Mouse (Mus musculus): Measurements from ENCODE around the gene Mgat4c.

Gene Mgat4c

GRCm38 (mm10) chr10:102184726-102185125 lies 503.4 kb downstream of the Mgat4c start:
- Histone ChIP-seq H3K4me1 (replicated peaks; ENCODE audit: low read depth, low read length) (no peaks in the 10 kb centered on the region), H3K36me3 (ENCODE audit: insufficient read depth, low read length) (no peaks in the 10 kb centered on the region), H3K4me3 (replicated peaks; ENCODE audit: low read length) (no peak overlapping the region), H3K9me3 (ENCODE audit: low read length) (no peaks in the 10 kb centered on the region), H3K27me3 (ENCODE audit: insufficient read depth, low read length) (no peaks in the 10 kb centered on the region)
- no peak for TF ChIP-seq CTCF (conservative IDR thresholded peaks at IDR 0.05; ENCODE audit: low read length)
- TF ChIP-seq POU5F1 (IDR thresholded peaks at IDR 0.05; ENCODE audit: borderline replicate concordance, low read length), result no peak
- no peak for TF ChIP-seq NANOG (IDR thresholded peaks at IDR 0.05; ENCODE audit: borderline replicate concordance, low read length)

- Histone ChIP-seq H3K27me3 (ENCODE audit: insufficient read depth, low read length) (no peaks in the 10 kb centered on the region), H3K4me1 (replicated peaks; ENCODE audit: low read depth, low read length) (no peaks in the 10 kb centered on the region), H3K4me3 (replicated peaks; ENCODE audit: low read length) (no peak overlapping the region), H3K36me3 (ENCODE audit: insufficient read depth, low read length) (no peaks in the 10 kb centered on the region), H3K9me3 (ENCODE audit: low read length) (no peaks in the 10 kb centered on the region)
- TF ChIP-seq NANOG (IDR thresholded peaks at IDR 0.05; ENCODE audit: borderline replicate concordance, low read length), result no peak
- TF ChIP-seq CTCF (conservative IDR thresholded peaks at IDR 0.05; ENCODE audit: low read length), result no peak
- no peak for TF ChIP-seq POU5F1 (IDR thresholded peaks at IDR 0.05; ENCODE audit: borderline replicate concordance, low read length)
Observed at GRCm38 (mm10) chr10:102191646-102192045, 510.4 kb downstream of the Mgat4c start.

- no peaks in the 10 kb centered on the region for H3K4me1 ChIP-seq (replicated peaks; ENCODE audit: low read depth, low read length)
- no peaks in the 10 kb centered on the region for H3K27me3 ChIP-seq (ENCODE audit: insufficient read depth, low read length)
- TF ChIP-seq CTCF (conservative IDR thresholded peaks at IDR 0.05; ENCODE audit: low read length) (no peak), POU5F1 (IDR thresholded peaks at IDR 0.05; ENCODE audit: borderline replicate concordance, low read length) (no peak), NANOG (IDR thresholded peaks at IDR 0.05; ENCODE audit: borderline replicate concordance, low read length) (no peak)
- no peaks in the 10 kb centered on the region for H3K36me3 ChIP-seq (ENCODE audit: insufficient read depth, low read length)
- H3K4me3 ChIP-seq (replicated peaks; ENCODE audit: low read length), result no peak overlapping the region
- H3K9me3 ChIP-seq (ENCODE audit: low read length), result no peaks in the 10 kb centered on the region
Observed at GRCm38 (mm10) chr10:102196850-102197249, 515.6 kb downstream of the Mgat4c start.

- H3K4me3 ChIP-seq (replicated peaks; ENCODE audit: low read length), result no peak overlapping the region
- TF ChIP-seq POU5F1 (IDR thresholded peaks at IDR 0.05; ENCODE audit: borderline replicate concordance, low read length), result no peak
- no peak for TF ChIP-seq NANOG (IDR thresholded peaks at IDR 0.05; ENCODE audit: borderline replicate concordance, low read length)
- TF ChIP-seq CTCF (conservative IDR thresholded peaks at IDR 0.05; ENCODE audit: low read length), result no peak
- no peaks in the 10 kb centered on the region for H3K36me3 ChIP-seq (ENCODE audit: insufficient read depth, low read length)
- no peaks in the 10 kb centered on the region for H3K27me3 ChIP-seq (ENCODE audit: insufficient read depth, low read length)
- H3K4me1 ChIP-seq (replicated peaks; ENCODE audit: low read depth, low read length), result no peaks in the 10 kb centered on the region
- H3K9me3 ChIP-seq (ENCODE audit: low read length), result no peaks in the 10 kb centered on the region
Observed at GRCm38 (mm10) chr10:102238558-102239211, 557.4 kb downstream of the Mgat4c start.

- no peak for TF ChIP-seq NANOG (IDR thresholded peaks at IDR 0.05; ENCODE audit: borderline replicate concordance, low read length)
- no peak for TF ChIP-seq CTCF (conservative IDR thresholded peaks at IDR 0.05; ENCODE audit: low read length)
- TF ChIP-seq POU5F1 (IDR thresholded peaks at IDR 0.05; ENCODE audit: borderline replicate concordance, low read length), result no peak
- no peaks in the 10 kb centered on the region for H3K36me3 ChIP-seq (ENCODE audit: insufficient read depth, low read length)
- H3K4me1 ChIP-seq (replicated peaks; ENCODE audit: low read depth, low read length), result no peaks in the 10 kb centered on the region
- no peaks in the 10 kb centered on the region for H3K27me3 ChIP-seq (ENCODE audit: insufficient read depth, low read length)
- no peaks in the 10 kb centered on the region for H3K9me3 ChIP-seq (ENCODE audit: low read length)
- H3K4me3 ChIP-seq (replicated peaks; ENCODE audit: low read length), result no peak overlapping the region
Observed at GRCm38 (mm10) chr10:102243897-102244296, 562.6 kb downstream of the Mgat4c start.

GRCm38 (mm10) chr10:102244601-102245000 lies 563.3 kb downstream of the Mgat4c start:
- Histone ChIP-seq H3K9me3 (ENCODE audit: low read length) (no peaks in the 10 kb centered on the region), H3K27me3 (ENCODE audit: insufficient read depth, low read length) (no peaks in the 10 kb centered on the region), H3K4me1 (replicated peaks; ENCODE audit: low read depth, low read length) (no peaks in the 10 kb centered on the region), H3K36me3 (ENCODE audit: insufficient read depth, low read length) (no peaks in the 10 kb centered on the region), H3K4me3 (replicated peaks; ENCODE audit: low read length) (no peak overlapping the region)
- no peak for TF ChIP-seq NANOG (IDR thresholded peaks at IDR 0.05; ENCODE audit: borderline replicate concordance, low read length)
- TF ChIP-seq POU5F1 (IDR thresholded peaks at IDR 0.05; ENCODE audit: borderline replicate concordance, low read length), result no peak
- TF ChIP-seq CTCF (conservative IDR thresholded peaks at IDR 0.05; ENCODE audit: low read length), result no peak

- no peaks in the 10 kb centered on the region for H3K4me1 ChIP-seq (replicated peaks; ENCODE audit: low read depth, low read length)
- H3K27me3 ChIP-seq (ENCODE audit: insufficient read depth, low read length), result no peaks in the 10 kb centered on the region
- no peak overlapping the region for H3K4me3 ChIP-seq (replicated peaks; ENCODE audit: low read length)
- no peaks in the 10 kb centered on the region for H3K36me3 ChIP-seq (ENCODE audit: insufficient read depth, low read length)
- TF ChIP-seq POU5F1 (IDR thresholded peaks at IDR 0.05; ENCODE audit: borderline replicate concordance, low read length) (no peak), CTCF (conservative IDR thresholded peaks at IDR 0.05; ENCODE audit: low read length) (no peak), NANOG (IDR thresholded peaks at IDR 0.05; ENCODE audit: borderline replicate concordance, low read length) (no peak)
- no peaks in the 10 kb centered on the region for H3K9me3 ChIP-seq (ENCODE audit: low read length)
Observed at GRCm38 (mm10) chr10:102245269-102245668, 564.0 kb downstream of the Mgat4c start.

- H3K4me1 ChIP-seq (replicated peaks; ENCODE audit: low read depth, low read length), result no peaks in the 10 kb centered on the region
- H3K4me3 ChIP-seq (replicated peaks; ENCODE audit: low read length), result no peak overlapping the region
- H3K27me3 ChIP-seq (ENCODE audit: insufficient read depth, low read length), result no peaks in the 10 kb centered on the region
- TF ChIP-seq NANOG (IDR thresholded peaks at IDR 0.05; ENCODE audit: borderline replicate concordance, low read length), result no peak
- no peak for TF ChIP-seq POU5F1 (IDR thresholded peaks at IDR 0.05; ENCODE audit: borderline replicate concordance, low read length)
- TF ChIP-seq CTCF (conservative IDR thresholded peaks at IDR 0.05; ENCODE audit: low read length), result no peak
- no peaks in the 10 kb centered on the region for H3K36me3 ChIP-seq (ENCODE audit: insufficient read depth, low read length)
- no peaks in the 10 kb centered on the region for H3K9me3 ChIP-seq (ENCODE audit: low read length)
Observed at GRCm38 (mm10) chr10:102308892-102309479, 627.7 kb downstream of the Mgat4c start.
